Mouse (Mus musculus): ENCODE measurements around the gene Rab29. TPM values are rescaled to one million over a fixed set of nuclear protein-coding genes. Genes with fewer than 3 reads are reported as not detected.

Rab29 gene
- polyA plus RNA-seq, 2 experiments from 2014 or later: 45.6 to 48.2 TPM

Other genes starting within 250 kb of the Rab29 start
- 10 to 100 TPM; 21.7 to 30.2 TPM for gene Ctse, start 228.9 kb upstream of the Rab29 start, polyA plus RNA-seq (2017; shearing (Covaris generic))
- not detected for gene Rab7b, start 178.5 kb upstream of the Rab29 start, polyA plus RNA-seq (2017; shearing (Covaris generic))
- not detected for gene Slc26a9, start 123.2 kb upstream of the Rab29 start, polyA plus RNA-seq (2017; shearing (Covaris generic))
- gene Pm20d1, start 69.8 kb upstream of the Rab29 start, polyA plus RNA-seq (2017; shearing (Covaris generic)): not detected
- 10 to 100 TPM; 15.0 to 17.9 TPM for gene Slc41a1, start 39.7 kb upstream of the Rab29 start, polyA plus RNA-seq (2017; shearing (Covaris generic))
- gene Nucks1, start 43.3 kb downstream of the Rab29 start, polyA plus RNA-seq (2017; shearing (Covaris generic)): 10 to 100 TPM; 41.6 to 44.3 TPM
- gene Slc45a3, start 95.7 kb downstream of the Rab29 start, polyA plus RNA-seq (2017; shearing (Covaris generic)): not detected
- gene Elk4, start 140.4 kb downstream of the Rab29 start, polyA plus RNA-seq (2017; shearing (Covaris generic)): 10 to 100 TPM; 62.3 to 71.4 TPM
- 10 to 100 TPM; 39.0 to 45.4 TPM for gene Mfsd4a, start 200.8 kb downstream of the Rab29 start, polyA plus RNA-seq (2017; shearing (Covaris generic))